Mouse (Mus musculus) heart, embryonic 15.5 days (tissue): ENCODE measurements at regions not wholly inside any gene's neighbourhood (a gene's known extent, or its start where the extent isn't known, plus 50 kb on each side); places are given as distances from the start of the nearest gene placed in this dataset.

Source experiments
- ATAC-seq: fragments of 200-750 bp; cut with Nextera tagmentation; replicated peaks from 2 replicates; pipeline ENCODE4 v1.8.0; 2017; ENCODE audit warnings: low read depth, moderate TSS enrichment; ENCODE audit not compliant: insufficient number of reproducible peaks, insufficient read depth, low FRiP score
- H3K27ac ChIP-seq: fragments of 300-500 bp; sonication (generic); 2 replicates; pipeline ENCODE4 v1.5.1; 2015; ENCODE audit warnings: mild to moderate bottlenecking, inconsistent platforms
- H3K27me3 ChIP-seq: fragments of 300-500 bp; sonication (generic); 2 replicates; pipeline ENCODE4 v1.6.1; 2015; ENCODE audit warnings: inconsistent platforms
- H3K36me3 ChIP-seq: fragments of 300-500 bp; sonication (generic); 2 replicates; pipeline ENCODE4 v1.6.1; 2015; ENCODE audit warnings: mild to moderate bottlenecking, inconsistent platforms
- H3K4me1 ChIP-seq: fragments of 300-500 bp; sonication (generic); replicated peaks from 2 replicates; pipeline ENCODE4 v1.6.1; 2015; ENCODE audit warnings: inconsistent platforms
- H3K4me2 ChIP-seq: fragments of 300-500 bp; sonication (generic); 2 replicates; pipeline ENCODE4 v1.6.1; 2015; ENCODE audit warnings: inconsistent platforms, mild to moderate bottlenecking, moderate library complexity
- H3K4me3 ChIP-seq: fragments of 300-500 bp; sonication (generic); 2 replicates; pipeline ENCODE4 v1.5.1; 2015; ENCODE audit warnings: mild to moderate bottlenecking, inconsistent platforms
- H3K9ac ChIP-seq: fragments of 300-500 bp; sonication (generic); 2 replicates; pipeline ENCODE4 v1.6.1; 2015; ENCODE audit warnings: mild to moderate bottlenecking, inconsistent platforms
- H3K9me3 ChIP-seq: fragments of 300-500 bp; sonication (generic); replicated peaks from 2 replicates; pipeline ENCODE4 v1.6.1; 2016; ENCODE audit warnings: inconsistent platforms
- WGBS: fragments of 180-500 bp; shearing (Covaris S2); methylation state at CpG from one replicate; pipeline ENCODE4 v1.1.7; 2015; ENCODE audit warnings: mixed read lengths; 5-methylcytosine and 5-hydroxymethylcytosine counted together

DNA sequence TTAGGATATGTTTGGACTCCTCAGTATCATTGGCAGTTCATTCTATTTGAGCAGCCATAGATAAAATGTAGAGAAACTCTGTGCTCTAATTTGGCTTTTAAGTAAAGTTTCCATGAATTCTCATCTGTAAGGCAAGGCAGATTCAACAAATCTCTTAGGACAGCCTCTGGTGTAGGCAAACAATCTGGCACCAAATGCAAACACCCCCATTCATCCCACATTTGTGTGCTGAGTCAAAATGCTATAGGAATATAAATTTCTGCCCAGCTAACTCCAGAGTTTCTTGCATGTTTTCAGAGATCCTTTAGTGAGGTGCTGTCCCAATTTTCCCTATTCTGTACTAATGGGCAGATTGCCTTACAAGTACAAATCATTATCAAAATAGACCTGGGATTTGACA is 695.7 kb upstream of the Kif18a start:
- H3K4me1 ChIP-seq = no peaks in the 10 kb centered on the region
- H3K27ac ChIP-seq = no peak overlapping the region
- H3K36me3 ChIP-seq = no peaks in the 10 kb centered on the region
- ATAC-seq = no peak
- H3K9me3 ChIP-seq = no peaks in the 10 kb centered on the region
- H3K27me3 ChIP-seq = no peaks in the 10 kb centered on the region
- H3K4me2 ChIP-seq = no peak overlapping the region
- H3K4me3 ChIP-seq = no peak overlapping the region
- no peak overlapping the region for H3K9ac ChIP-seq

DNA sequence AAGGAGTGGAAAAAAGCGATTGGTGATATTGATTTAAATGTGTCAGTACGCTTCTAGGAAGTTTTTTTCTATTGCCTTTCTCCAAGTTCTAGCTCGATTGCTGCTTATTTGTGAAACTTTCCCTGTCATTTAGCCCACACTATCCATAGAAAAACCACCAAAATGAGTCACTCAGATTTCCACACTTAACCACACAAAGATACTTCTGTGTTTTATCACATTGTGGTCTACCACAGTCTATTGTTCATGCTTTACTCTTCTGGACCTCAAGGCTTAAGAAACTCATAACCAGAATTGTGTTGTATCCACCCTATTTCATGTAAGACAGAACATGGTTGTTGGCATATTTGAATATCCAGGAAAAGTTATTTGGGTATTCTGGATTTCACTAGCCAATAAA is 687.0 kb upstream of the Kif18a start:
- no peak overlapping the region for H3K27ac ChIP-seq
- ATAC-seq = no peak
- WGBS = 77% methylated on average over 3 of the region's 3 CpGs

DNA sequence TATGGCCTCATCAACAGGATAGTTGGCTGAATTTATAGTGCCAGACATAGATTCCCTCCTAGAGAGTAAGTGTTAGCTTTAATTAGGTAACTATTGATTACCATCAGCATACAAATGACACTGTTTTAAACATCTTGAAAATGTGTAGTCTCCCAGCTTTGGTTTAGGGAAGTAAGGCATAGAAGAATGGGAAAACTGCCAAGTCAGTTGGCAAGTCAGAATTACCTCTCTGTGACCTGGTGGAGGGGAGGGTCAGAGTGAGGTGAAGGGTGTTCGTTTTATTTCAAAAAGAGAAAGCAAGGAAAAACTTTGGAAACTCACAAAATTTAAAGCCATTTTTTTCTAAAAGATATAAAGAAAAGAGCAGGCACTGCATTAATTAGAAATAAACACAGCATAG is 680.2 kb upstream of the Kif18a start:
- H3K4me3 ChIP-seq = no peak overlapping the region
- no peaks in the 10 kb centered on the region for H3K9me3 ChIP-seq
- 42% methylated on average over 1 of the region's 1 CpGs for WGBS
- no peaks in the 10 kb centered on the region for H3K36me3 ChIP-seq
- no peak for ATAC-seq
- no peak overlapping the region for H3K27ac ChIP-seq
- H3K27me3 ChIP-seq = no peaks in the 10 kb centered on the region
- no peaks in the 10 kb centered on the region for H3K4me1 ChIP-seq
- H3K4me2 ChIP-seq = no peak overlapping the region
- no peak overlapping the region for H3K9ac ChIP-seq

More for the DNA sequence above, 687.0 kb upstream of the Kif18a start:
- H3K4me2 ChIP-seq = no peak overlapping the region
- no peaks in the 10 kb centered on the region for H3K36me3 ChIP-seq
- no peak overlapping the region for H3K4me3 ChIP-seq
- no peaks in the 10 kb centered on the region for H3K4me1 ChIP-seq
- no peaks in the 10 kb centered on the region for H3K27me3 ChIP-seq
- no peaks in the 10 kb centered on the region for H3K9me3 ChIP-seq
- no peak overlapping the region for H3K9ac ChIP-seq

GRCm38 (mm10) chr2:108619580-108619979 is 661.0 kb upstream of the Kif18a start:
- Histone ChIP-seq H3K4me3 (no peak overlapping the region), H3K4me2 (no peak overlapping the region), H3K9ac (no peak overlapping the region), H3K36me3 (no peaks in the 10 kb centered on the region), H3K27me3 (no peaks in the 10 kb centered on the region), H3K27ac (no peak overlapping the region), H3K9me3 (no peaks in the 10 kb centered on the region), H3K4me1 (peaks cover 6% of the 10 kb centered on the region; the same call in 1 of the 2 replicates)
- no peak for ATAC-seq

GRCm38 (mm10) chr2:108622367-108623162 is 658.0 kb upstream of the Kif18a start:
- Histone ChIP-seq H3K27ac (peak overlapping the region; percentile 31), H3K9me3 (no peaks in the 10 kb centered on the region), H3K4me2 (no peak overlapping the region), H3K4me3 (no peak overlapping the region), H3K9ac (no peak overlapping the region), H3K27me3 (no peaks in the 10 kb centered on the region), H3K4me1 (peaks cover 6% of the 10 kb centered on the region; the same call in 1 of the 2 replicates), H3K36me3 (no peaks in the 10 kb centered on the region)
- peak; percentile 77 for ATAC-seq
- 34% methylated on average over 4 of the region's 4 CpGs for WGBS

DNA sequence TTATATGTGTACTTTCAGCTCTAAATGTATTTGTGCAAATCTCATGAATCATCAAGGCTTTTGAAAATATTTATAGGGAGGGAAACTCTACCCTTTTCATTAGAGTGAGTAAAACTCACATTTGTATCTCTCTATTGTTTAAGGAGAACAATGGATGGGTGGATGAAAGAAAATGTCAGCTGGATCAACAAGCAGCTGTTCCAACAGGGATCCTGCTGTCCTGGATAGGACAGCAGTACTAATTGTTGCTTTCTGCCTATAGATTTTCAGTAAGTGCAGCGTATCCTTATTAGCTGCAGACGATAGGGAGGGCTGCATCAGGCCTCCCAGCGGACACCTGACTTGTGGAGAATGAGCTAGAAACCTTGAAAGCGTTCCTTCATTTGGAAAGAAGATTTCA is 644.9 kb upstream of the Kif18a start:
- Histone ChIP-seq H3K4me2 (no peak overlapping the region), H3K9me3 (no peaks in the 10 kb centered on the region), H3K27me3 (no peaks in the 10 kb centered on the region), H3K4me3 (no peak overlapping the region), H3K9ac (no peak overlapping the region), H3K36me3 (no peaks in the 10 kb centered on the region), H3K4me1 (no peaks in the 10 kb centered on the region), H3K27ac (no peak overlapping the region)
- WGBS = 81% methylated on average over 4 of the region's 4 CpGs
- no peak for ATAC-seq

DNA sequence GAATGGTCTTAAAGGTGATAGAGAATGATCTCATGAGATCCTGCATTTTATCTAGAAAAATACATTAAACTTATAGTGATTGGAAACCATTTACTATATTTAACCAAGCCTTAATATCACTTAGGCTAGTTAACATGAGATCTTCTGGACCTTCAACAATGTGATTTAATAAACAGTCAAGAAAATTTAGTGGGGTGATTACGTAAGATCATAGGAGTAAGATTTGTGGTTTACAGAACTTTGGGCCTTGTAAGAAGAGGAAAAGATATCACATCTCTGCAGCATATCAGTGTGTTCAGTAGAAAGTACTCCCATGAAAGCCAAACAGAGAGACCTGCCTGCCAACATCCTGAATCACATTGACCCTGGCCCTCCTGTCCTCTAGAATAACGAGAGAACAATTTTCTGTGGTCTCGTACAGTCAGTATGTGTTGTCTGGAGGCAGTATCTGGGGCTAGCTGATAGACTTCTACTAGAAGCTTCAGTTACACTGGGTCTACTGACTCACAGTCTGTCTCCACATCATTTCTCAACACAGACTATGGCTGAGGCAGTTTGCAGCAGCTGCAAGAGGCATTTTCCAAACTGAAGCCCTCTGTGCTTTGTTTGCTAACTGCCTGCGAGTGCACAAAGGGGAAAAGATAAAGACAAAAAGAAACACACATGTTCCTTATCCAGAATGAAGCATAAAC is 619.7 kb upstream of the Kif18a start:
- no peak overlapping the region for H3K27ac ChIP-seq

GRCm38 (mm10) chr2:108677777-108678380 is 602.7 kb upstream of the Kif18a start:
- 67% methylated on average over 2 of the region's 2 CpGs for WGBS
- Histone ChIP-seq H3K9ac (no peak overlapping the region), H3K4me1 (no peaks in the 10 kb centered on the region), H3K9me3 (no peaks in the 10 kb centered on the region), H3K27ac (no peak overlapping the region), H3K4me2 (no peak overlapping the region), H3K36me3 (no peaks in the 10 kb centered on the region), H3K4me3 (no peak overlapping the region), H3K27me3 (no peaks in the 10 kb centered on the region)
- no peak for ATAC-seq

More for the DNA sequence above, 619.7 kb upstream of the Kif18a start:
- ATAC-seq = no peak
- Histone ChIP-seq H3K9me3 (no peaks in the 10 kb centered on the region), H3K4me1 (no peaks in the 10 kb centered on the region), H3K4me3 (no peak overlapping the region), H3K36me3 (no peaks in the 10 kb centered on the region), H3K4me2 (no peak overlapping the region), H3K9ac (no peak overlapping the region), H3K27me3 (no peaks in the 10 kb centered on the region)
- WGBS = 38% methylated on average over 4 of the region's 4 CpGs

DNA sequence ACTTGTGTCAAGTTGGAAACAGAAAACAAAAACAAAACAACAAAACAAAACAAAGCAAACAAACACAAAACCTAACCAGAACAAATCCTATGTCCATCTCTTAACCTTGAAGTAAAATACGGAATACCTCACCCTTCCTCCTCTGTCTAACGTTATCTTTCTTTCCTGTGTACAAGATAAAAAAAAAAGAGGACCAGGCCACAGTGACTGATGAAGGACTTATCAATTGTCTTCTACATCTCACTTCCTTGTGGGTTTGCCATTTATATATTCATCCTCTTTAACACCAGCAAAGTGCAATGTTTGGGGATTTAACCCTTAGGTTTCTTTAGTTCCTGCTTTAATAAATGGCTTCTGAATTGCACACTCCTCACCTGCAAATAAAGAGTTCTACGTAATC is 599.0 kb upstream of the Kif18a start:
- Histone ChIP-seq H3K27ac (no peak overlapping the region), H3K9ac (no peak overlapping the region), H3K9me3 (no peaks in the 10 kb centered on the region), H3K27me3 (no peaks in the 10 kb centered on the region), H3K4me2 (no peak overlapping the region), H3K4me3 (no peak overlapping the region), H3K4me1 (peaks cover 3% of the 10 kb centered on the region), H3K36me3 (no peaks in the 10 kb centered on the region)
- ATAC-seq = no peak
- 59% methylated on average over 3 of the region's 3 CpGs for WGBS

DNA sequence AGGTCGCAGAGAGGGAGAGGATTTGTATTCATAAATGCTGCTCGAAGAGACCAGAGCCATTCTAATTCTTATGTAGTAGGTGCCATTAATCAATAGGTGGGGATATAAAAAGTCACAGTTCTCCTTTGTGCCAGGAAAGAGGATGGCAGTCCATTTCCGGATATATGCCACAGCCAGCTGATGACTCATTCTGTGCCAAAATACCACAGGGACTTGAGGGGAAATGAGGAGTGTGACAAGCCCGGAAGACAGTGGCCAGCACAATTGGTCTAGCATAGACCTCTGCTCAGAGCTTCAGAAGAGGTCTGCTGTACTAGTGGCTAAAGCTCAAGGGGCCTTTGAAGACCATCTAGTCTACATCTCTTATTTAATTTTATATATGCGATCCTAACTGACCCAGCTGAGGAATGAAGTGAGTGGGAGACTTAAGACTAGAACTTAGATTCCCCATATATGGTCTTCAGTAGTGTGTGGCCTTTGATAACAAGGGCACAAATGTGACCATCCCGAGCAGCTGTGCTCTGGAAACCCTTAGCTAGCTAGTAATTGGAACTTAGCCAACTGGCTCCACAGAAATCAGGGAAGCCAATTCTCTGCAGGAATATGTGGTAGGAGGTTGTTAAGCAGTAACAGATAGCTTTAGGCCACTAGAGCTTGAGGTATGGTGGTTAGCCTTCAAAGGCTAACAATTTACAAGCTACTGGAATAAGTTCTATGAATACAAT is 594.4 kb upstream of the Kif18a start:
- Histone ChIP-seq H3K9ac (no peak overlapping the region), H3K36me3 (no peaks in the 10 kb centered on the region), H3K4me3 (no peak overlapping the region), H3K9me3 (no peaks in the 10 kb centered on the region), H3K4me1 (peaks cover 6% of the 10 kb centered on the region), H3K4me2 (no peak overlapping the region), H3K27ac (no peak overlapping the region), H3K27me3 (no peaks in the 10 kb centered on the region)
- 47% methylated on average over 6 of the region's 6 CpGs for WGBS
- ATAC-seq = 0 out of 2 replicates have a peak, but pooled peaks have one; percentile 60

DNA sequence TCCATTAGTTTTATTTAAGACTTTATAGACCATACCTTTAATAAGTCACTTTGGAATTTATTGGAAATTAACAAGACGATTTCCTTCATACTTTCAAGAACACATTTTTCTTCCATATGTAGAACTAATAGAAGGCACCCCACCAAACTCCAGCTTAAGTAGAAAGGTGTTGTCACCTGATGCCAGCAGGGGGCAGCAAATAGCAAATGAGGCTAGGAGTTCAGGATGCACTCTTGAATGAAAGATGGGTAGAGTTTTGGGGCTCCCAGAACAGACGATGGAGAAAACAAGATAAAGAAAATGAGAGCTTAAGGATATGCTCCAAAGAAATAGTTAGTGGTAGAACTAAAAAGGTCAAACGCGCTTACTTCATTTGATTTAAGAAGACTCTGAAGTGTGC is 590.4 kb upstream of the Kif18a start:
- 55% methylated on average over 4 of the region's 4 CpGs for whole genome bisulfite sequencing
- no peak overlapping the region for H3K9ac ChIP-seq
- H3K27ac ChIP-seq = no peak overlapping the region
- H3K4me1 ChIP-seq = peaks cover 6% of the 10 kb centered on the region
- no peak for ATAC-seq
- no peaks in the 10 kb centered on the region for H3K27me3 ChIP-seq
- H3K4me3 ChIP-seq = no peak overlapping the region
- no peak overlapping the region for H3K4me2 ChIP-seq
- H3K9me3 ChIP-seq = no peaks in the 10 kb centered on the region
- H3K36me3 ChIP-seq = no peaks in the 10 kb centered on the region
